Mouse (Mus musculus): ENCODE data around the gene Enho.

Enho gene

GRCm38 (mm10) chr4:41664533-41664932 is 24.4 kb upstream of the Enho start:
- DNase-seq (ENCODE audit: low read depth, low spot score), result peak; percentile 39

GRCm38 (mm10) chr4:41663614-41664013 is 23.5 kb upstream of the Enho start:
- no peak for DNase-seq (ENCODE audit: low read depth, low spot score)

GRCm38 (mm10) chr4:41662723-41663122 is 22.6 kb upstream of the Enho start:
- DNase-seq (ENCODE audit: low read depth, low spot score), result no peak

- no peak for DNase-seq (ENCODE audit: low read depth, low spot score)
Observed at GRCm38 (mm10) chr4:41660851-41661430, 20.8 kb upstream of the Enho start.

GRCm38 (mm10) chr4:41659556-41659955 is 19.4 kb upstream of the Enho start:
- no peak for DNase-seq (ENCODE audit: low read depth, low spot score)

- peak; percentile 43 for DNase-seq (ENCODE audit: low read depth, low spot score)
Observed at GRCm38 (mm10) chr4:41658566-41659384, 18.7 kb upstream of the Enho start.

GRCm38 (mm10) chr4:41655525-41655924 is 15.4 kb upstream of the Enho start:
- no peak for DNase-seq (ENCODE audit: low read depth, low spot score)

- peak; percentile 87 for DNase-seq (ENCODE audit: low read depth, low spot score)
Observed at GRCm38 (mm10) chr4:41654217-41654616, 14.1 kb upstream of the Enho start.

- no peak for DNase-seq (ENCODE audit: low read depth, low spot score)
Observed at GRCm38 (mm10) chr4:41653730-41654129, 13.6 kb upstream of the Enho start.

- DNase-seq (ENCODE audit: low read depth, low spot score), result peak; percentile 80
Observed at GRCm38 (mm10) chr4:41653296-41653695, 13.2 kb upstream of the Enho start.

GRCm38 (mm10) chr4:41648627-41649026 is 8.5 kb upstream of the Enho start:
- no peak for DNase-seq (ENCODE audit: low read depth, low spot score)

- DNase-seq (ENCODE audit: low read depth, low spot score), result no peak
Observed at GRCm38 (mm10) chr4:41648157-41648556, 8.0 kb upstream of the Enho start.

GRCm38 (mm10) chr4:41645488-41645887 is 5.4 kb upstream of the Enho start:
- no peak for DNase-seq (ENCODE audit: low read depth, low spot score)

GRCm38 (mm10) chr4:41641199-41641822 is 1.2 kb upstream of the Enho start:
- DNase-seq (ENCODE audit: low read depth, low spot score), result no peak

GRCm38 (mm10) chr4:41639214-41639841 is 796 bp downstream of the Enho start:
- DNase-seq (ENCODE audit: low read depth, low spot score), result no peak

- DNase-seq (ENCODE audit: low read depth, low spot score), result no peak
Observed at GRCm38 (mm10) chr4:41638828-41639213, 1.3 kb downstream of the Enho start.

- no peak for DNase-seq (ENCODE audit: low read depth, low spot score)
Observed at GRCm38 (mm10) chr4:41638186-41638731, 1.9 kb downstream of the Enho start.

GRCm38 (mm10) chr4:41636882-41637635 is 3.1 kb downstream of the Enho start:
- DNase-seq (ENCODE audit: low read depth, low spot score), result no peak

- DNase-seq (ENCODE audit: low read depth, low spot score), result no peak
Observed at GRCm38 (mm10) chr4:41636366-41636765, 3.8 kb downstream of the Enho start.

- no peak for DNase-seq (ENCODE audit: low read depth, low spot score)
Observed at GRCm38 (mm10) chr4:41635906-41636305, 4.2 kb downstream of the Enho start.

GRCm38 (mm10) chr4:41635224-41635623 is 4.9 kb downstream of the Enho start:
- DNase-seq (ENCODE audit: low read depth, low spot score), result no peak
